Mouse (Mus musculus) kidney, postnatal 25 days (tissue): Measurements from ENCODE around the gene Btbd35f22.
"Not testable (repeated sequence)": the region's sequence is repeated elsewhere in the genome, so short reads cannot be mapped to it uniquely, and the experiment has no call there.

ENCODE experiments used
- DNase-seq, 2 experiments: peaks; one replicate each; pipeline ENCODE4 v3.0.0; 2021; ENCODE audit warnings: mixed read lengths in 2 of 2

Btbd35f22 gene

GRCm38 (mm10) chrX:32047529-32047928 lies at the start of gene Btbd35f22:
Gene Btbd35f22 (plus strand): TSS chrX:32047829.
- DNase-seq: not testable (repeated sequence)
